Comparison of ENCODE assay signal across 9 mouse cellular contexts in genomic region chr16:52078758-52079474, GRCm38 (mm10). TPM values are rescaled to one million over a fixed set of nuclear protein-coding genes. Genes with fewer than 3 reads are reported as not detected.
DNase-seq lines count a peak whose midpoint lies in the region; ATAC-seq and TF ChIP-seq lines count a peak whose summit lies in the region.
"Had no signal": no experiment of that assay in that cellular context is flagged by ENCODE, and none has a peak within 500 bp of the region (broad histone marks: within the 10 kb centered on the region; RNA-seq: fewer than 3 reads in every experiment).

No protein-coding gene starts in this region.

- H3K27ac ChIP-seq in liver, embryonic 13.5 days = no peak overlapping the region
- H3K27ac ChIP-seq in heart, embryonic 11.5 days (ENCODE audit: low read depth, low read length) = 0 out of 2 replicates have a peak overlapping the region, but pooled peaks have one; percentile 15
- no peak overlapping the region for H3K27ac ChIP-seq in midbrain, embryonic 14.5 days (replicated peaks; ENCODE audit: low read depth, low read length)
- H3K27ac ChIP-seq: forebrain, embryonic 12.5 days had no signal

- DNase-seq in liver, embryonic 13.5 days = no peak
- DNase-seq in liver = no peak
- DNase-seq in kidney, adult 8-10 months = peak; percentile 77 to 91
- DNase-seq in left cerebral cortex, adult 18-20 months (ENCODE audit: low spot score in 2 of 2) = no peak
- DNase-seq in midbrain, embryonic 14.5 days = no peak
- no peak for DNase-seq in right cerebral cortex, adult 18-20 months

- WGBS in liver, embryonic 13.5 days (ENCODE audit: insufficient replicate concordance) = 70% methylated on average over 9 of the region's 9 CpGs
- 53% methylated on average over 9 of the region's 9 CpGs for WGBS in heart, embryonic 11.5 days (ENCODE audit: insufficient replicate concordance)
- 95% methylated on average over 9 of the region's 9 CpGs for WGBS in midbrain, embryonic 14.5 days

- H3K79me2 ChIP-seq in myocyte (ENCODE audit: control insufficient read depth, insufficient read depth) = peaks cover 52% of the 10 kb centered on the region

- H3K9me3 ChIP-seq in liver, embryonic 13.5 days (replicated peaks) = no peaks in the 10 kb centered on the region
- H3K9me3 ChIP-seq in heart, embryonic 11.5 days (replicated peaks; ENCODE audit: control insufficient read depth, low read length) = no peaks in the 10 kb centered on the region
- no peaks in the 10 kb centered on the region for H3K9me3 ChIP-seq in midbrain, embryonic 14.5 days (ENCODE audit: control insufficient read depth, low read length)
- H3K9me3 ChIP-seq: forebrain, embryonic 12.5 days had no signal

- H3K36me3 ChIP-seq in liver, embryonic 13.5 days = no peaks in the 10 kb centered on the region
- no peaks in the 10 kb centered on the region; the same call in 1 of the 2 replicates for H3K36me3 ChIP-seq in heart, embryonic 11.5 days (ENCODE audit: control insufficient read depth, insufficient read depth, low read length)
- H3K36me3 ChIP-seq in myocyte (ENCODE audit: control insufficient read depth, insufficient read depth) = no peaks in the 10 kb centered on the region
- H3K36me3 ChIP-seq in midbrain, embryonic 14.5 days (ENCODE audit: control insufficient read depth, insufficient read depth, low read length) = no peaks in the 10 kb centered on the region
- H3K36me3 ChIP-seq: forebrain, embryonic 12.5 days had no signal

- no peak overlapping the region for H3K4me2 ChIP-seq in liver, embryonic 13.5 days
- H3K4me2 ChIP-seq in heart, embryonic 11.5 days = no peak overlapping the region
- H3K4me2 ChIP-seq in myocyte (ENCODE audit: low read depth) = no peak overlapping the region
- H3K4me2 ChIP-seq in midbrain, embryonic 14.5 days (ENCODE audit: low read length) = no peak overlapping the region
- H3K4me2 ChIP-seq: forebrain, embryonic 12.5 days had no signal

- no peak overlapping the region for H3ac ChIP-seq in myocyte (ENCODE audit: control insufficient read depth, insufficient read length)

- H3K4me3 ChIP-seq in liver, embryonic 13.5 days (replicated peaks) = no peak overlapping the region
- no peak overlapping the region for H3K4me3 ChIP-seq in heart, embryonic 11.5 days (ENCODE audit: low read depth, low read length)
- no peak overlapping the region for H3K4me3 ChIP-seq in myocyte
- H3K4me3 ChIP-seq in midbrain, embryonic 14.5 days (replicated peaks; ENCODE audit: low read depth, low read length) = no peak overlapping the region
- H3K4me3 ChIP-seq: forebrain, embryonic 12.5 days had no signal

- ATAC-seq in liver, embryonic 13.5 days (ENCODE audit: low read depth) = 0 out of 2 replicates have a peak, but pooled peaks have one; percentile 32
- no peak for ATAC-seq in heart, embryonic 11.5 days (replicated peaks; ENCODE audit: insufficient number of reproducible peaks, low FRiP score, low TSS enrichment)
- no peak for ATAC-seq in midbrain, embryonic 14.5 days (ENCODE audit: low FRiP score, low TSS enrichment)

- no peaks in the 10 kb centered on the region for H3K27me3 ChIP-seq in liver, embryonic 13.5 days
- no peaks in the 10 kb centered on the region for H3K27me3 ChIP-seq in heart, embryonic 11.5 days (ENCODE audit: control insufficient read depth, insufficient read depth, low read length)
- H3K27me3 ChIP-seq in myocyte (ENCODE audit: control insufficient read depth, insufficient read depth, insufficient read length) = no peaks in the 10 kb centered on the region
- no peaks in the 10 kb centered on the region for H3K27me3 ChIP-seq in midbrain, embryonic 14.5 days (ENCODE audit: control insufficient read depth, insufficient read depth, low read length)
- H3K27me3 ChIP-seq: forebrain, embryonic 12.5 days had no signal

- no peak for TF ChIP-seq POLR2A in myocyte (IDR thresholded peaks at IDR 0.05; ENCODE audit: insufficient read length, low read depth)

- peaks cover 40% of the 10 kb centered on the region for H3K4me1 ChIP-seq in liver, embryonic 13.5 days (replicated peaks)
- H3K4me1 ChIP-seq in heart, embryonic 11.5 days (ENCODE audit: control insufficient read depth, insufficient read depth, low read length) = peaks cover 17% of the 10 kb centered on the region
- H3K4me1 ChIP-seq in midbrain, embryonic 14.5 days (ENCODE audit: control insufficient read depth, insufficient read depth, low read length) = 0 out of 2 replicates have a peak, but pooled peaks cover 4% of the 10 kb centered on the region

- no peak overlapping the region for H3K9ac ChIP-seq in liver, embryonic 13.5 days
- no peak overlapping the region for H3K9ac ChIP-seq in heart, embryonic 11.5 days (ENCODE audit: low read depth, low read length)
- no peak overlapping the region for H3K9ac ChIP-seq in midbrain, embryonic 14.5 days (replicated peaks; ENCODE audit: low read length)
- H3K9ac ChIP-seq: forebrain, embryonic 12.5 days had no signal

TF ChIP-seq in myocyte, 11 proteins besides CTCF, POLR2A, EP300 and RAD21:
- TF ChIP-seq POLR2AphosphoS2 (IDR thresholded peaks at IDR 0.05; ENCODE audit: insufficient read length, low read depth) (no peak), USF1 (IDR thresholded peaks at IDR 0.05; ENCODE audit: low read depth) (no peak), TCF3 (IDR thresholded peaks at IDR 0.05; ENCODE audit: insufficient read length, low read depth) (no peak), REST (IDR thresholded peaks at IDR 0.05; ENCODE audit: insufficient read depth, insufficient read length) (no peak), MAX (IDR thresholded peaks at IDR 0.05; ENCODE audit: low read depth) (no peak), SRF (IDR thresholded peaks at IDR 0.05; ENCODE audit: control insufficient read depth, insufficient read length, low read depth) (no peak), TCF12 (IDR thresholded peaks at IDR 0.05; ENCODE audit: insufficient read depth, poor library complexity, severe bottlenecking) (peak; percentile 4), MYOG (IDR thresholded peaks at IDR 0.05; ENCODE audit: control insufficient read depth in 1 of 3, insufficient read depth in 1 of 3, insufficient read length in 2 of 3, low read depth in 2 of 3) (peak in 1 of 3 experiments; percentile 70), MYOD1 (IDR thresholded peaks at IDR 0.05; ENCODE audit: control insufficient read depth in 1 of 3, insufficient read length in 2 of 3, low read depth in 2 of 3) (peak in 2 of 3 experiments; percentile 14 to 51), E2F4 (IDR thresholded peaks at IDR 0.05; ENCODE audit: insufficient read depth) (no peak), CEBPB (IDR thresholded peaks at IDR 0.05; ENCODE audit: insufficient read depth, poor library complexity, severe bottlenecking) (no peak)

RNA-seq across cellular contexts. Expression of gene Cblb, which starts 47.9 kb away (rescaled TPM):
- 1.2 and 2.1 TPM in 2 replicates for polyA plus RNA-seq in liver, embryonic 13.5 days (2015; fragmentation: Nextera tagmentation; extraction: Ambion mirVana)
- 15.3 and 17.4 TPM in 2 replicates for polyA plus RNA-seq in heart, embryonic 11.5 days (2014; fragmentation: Nextera tagmentation; extraction: Ambion mirVana)
- polyA plus RNA-seq in myocyte (2012; fragmentation: generic; extraction: Trizol) = 7.7 TPM
- total RNA-seq in left cerebral cortex, adult 18-20 months (2021) = 10 to 100 TPM; 18.6 to 19.4 TPM
- polyA plus RNA-seq in midbrain, embryonic 14.5 days (2014; fragmentation: Nextera tagmentation; extraction: Ambion mirVana) = 12.7 and 19.4 TPM in 2 replicates

Comparison
In these comparisons a context has a peak if more than half of its experiments do, and no peak if none do; other contexts are left out.
1. DNase-seq: peak in kidney, adult 8-10 months (2 of 2); none in liver, embryonic 13.5 days (single experiment), liver (single experiment), left cerebral cortex, adult 18-20 months (0 of 2), midbrain, embryonic 14.5 days (single experiment) and right cerebral cortex, adult 18-20 months (single experiment).